Mouse (Mus musculus) neural tube, embryonic 15.5 days (tissue): ENCODE measurements around the gene Cyb561d1. TPM values are rescaled to one million over a fixed set of nuclear protein-coding genes. Genes with fewer than 3 reads are reported as not detected.

Source experiments
- ATAC-seq: fragments of 200-750 bp; cut with Nextera tagmentation; 2 replicates; pipeline ENCODE4 v1.8.0; 2017; ENCODE audit warnings: mild to moderate bottlenecking, moderate TSS enrichment, moderate library complexity; ENCODE audit not compliant: low FRiP score
- H3K27ac ChIP-seq: fragments of 300-500 bp; sonication (generic); replicated peaks from 2 replicates; pipeline ENCODE4 v1.5.1; 2015; ENCODE audit warnings: mild to moderate bottlenecking, inconsistent platforms
- H3K27me3 ChIP-seq: fragments of 300-500 bp; sonication (generic); replicated peaks from 2 replicates; pipeline ENCODE4 v1.6.1; 2015; ENCODE audit warnings: inconsistent platforms
- H3K36me3 ChIP-seq: fragments of 300-500 bp; sonication (generic); 2 replicates; pipeline ENCODE4 v1.6.1; 2015; ENCODE audit warnings: inconsistent platforms
- H3K4me1 ChIP-seq: fragments of 300-500 bp; sonication (generic); 2 replicates; pipeline ENCODE4 v1.6.1; 2015; ENCODE audit warnings: inconsistent platforms
- H3K4me2 ChIP-seq: fragments of 300-500 bp; sonication (generic); 2 replicates; pipeline ENCODE4 v1.6.1; 2015; ENCODE audit warnings: inconsistent platforms, mild to moderate bottlenecking, moderate library complexity
- H3K4me3 ChIP-seq: fragments of 300-500 bp; sonication (generic); replicated peaks from 2 replicates; pipeline ENCODE4 v1.5.1; 2015; ENCODE audit warnings: mild to moderate bottlenecking, inconsistent platforms
- H3K9ac ChIP-seq: fragments of 300-500 bp; sonication (generic); replicated peaks from 2 replicates; pipeline ENCODE4 v1.6.1; 2015; ENCODE audit warnings: mild to moderate bottlenecking, inconsistent platforms
- H3K9me3 ChIP-seq: fragments of 300-500 bp; sonication (generic); replicated peaks from 2 replicates; pipeline ENCODE4 v1.6.1; 2016; ENCODE audit warnings: inconsistent platforms
- WGBS: fragments of 180-500 bp; shearing (Covaris S2); methylation state at CpG from one replicate; pipeline ENCODE4 v1.1.7; 2015; ENCODE audit warnings: mixed read lengths; 5-methylcytosine and 5-hydroxymethylcytosine counted together
- polyA plus RNA-seq: library from polyadenylated mRNA; unstranded; fragments of >200 nt; fragmentation: Nextera tagmentation; extraction: Ambion mirVana; gene quantifications from 2 replicates; pipeline ENCODE4 v1.2.1, GENCODE M21; 2015

The Cyb561d1 gene
- polyA plus RNA-seq, 1 experiment from 2014 or later, result 3.1 TPM

GRCm38 (mm10) chr3:108212406-108212805 is 11.4 kb upstream of the Cyb561d1 start:
- WGBS, result 88% methylated on average over 8 of the region's 8 CpGs
- peaks cover 4% of the 10 kb centered on the region for H3K36me3 ChIP-seq
- H3K4me3 ChIP-seq, result no peak overlapping the region
- ATAC-seq, result no peak
- no peak overlapping the region for H3K4me2 ChIP-seq
- no peaks in the 10 kb centered on the region for H3K9me3 ChIP-seq
- H3K27ac ChIP-seq, result peak overlapping the region; percentile 98; the same call in 1 of the 2 replicates
- peaks cover 32% of the 10 kb centered on the region for H3K4me1 ChIP-seq
- no peaks in the 10 kb centered on the region for H3K27me3 ChIP-seq
- no peak overlapping the region for H3K9ac ChIP-seq

- WGBS, result 55% methylated on average over 6 of the region's 6 CpGs
- Histone ChIP-seq H3K27me3 (no peaks in the 10 kb centered on the region), H3K4me3 (peak overlapping the region; percentile 62), H3K27ac (peak overlapping the region; percentile 98; the same call in 1 of the 2 replicates), H3K4me2 (peak overlapping the region; percentile 73), H3K9me3 (no peaks in the 10 kb centered on the region), H3K9ac (no peak overlapping the region), H3K36me3 (peaks cover 9% of the 10 kb centered on the region), H3K4me1 (peaks cover 36% of the 10 kb centered on the region)
- no peak for ATAC-seq
These were observed 10.8 kb upstream of the Cyb561d1 start for GRCm38 (mm10) chr3:108211845-108212244.

- H3K27ac ChIP-seq, result peak within 1 kb of the TSS; percentile 98
- ATAC-seq, result peak; percentile 89
- peak within 1 kb of the TSS; percentile 90 for H3K4me2 ChIP-seq
- peak within 1 kb of the TSS; percentile 76 for H3K9ac ChIP-seq
- peaks cover 36% of the 10 kb centered on the region for H3K4me1 ChIP-seq
- peaks cover 19% of the 10 kb centered on the region for H3K36me3 ChIP-seq
- no peaks in the 10 kb centered on the region for H3K27me3 ChIP-seq
- no peaks in the 10 kb centered on the region for H3K9me3 ChIP-seq
- H3K4me3 ChIP-seq, result peak within 1 kb of the TSS; percentile 62
- WGBS, result under 1% methylated on average over 14 of the region's 14 CpGs
These were observed 9.7 kb upstream of the Cyb561d1 start, which contains the start of gene Atxn7l2 for GRCm38 (mm10) chr3:108210771-108211139. Atxn7l2 (minus strand) TSS chr3:108210934.

DNA sequence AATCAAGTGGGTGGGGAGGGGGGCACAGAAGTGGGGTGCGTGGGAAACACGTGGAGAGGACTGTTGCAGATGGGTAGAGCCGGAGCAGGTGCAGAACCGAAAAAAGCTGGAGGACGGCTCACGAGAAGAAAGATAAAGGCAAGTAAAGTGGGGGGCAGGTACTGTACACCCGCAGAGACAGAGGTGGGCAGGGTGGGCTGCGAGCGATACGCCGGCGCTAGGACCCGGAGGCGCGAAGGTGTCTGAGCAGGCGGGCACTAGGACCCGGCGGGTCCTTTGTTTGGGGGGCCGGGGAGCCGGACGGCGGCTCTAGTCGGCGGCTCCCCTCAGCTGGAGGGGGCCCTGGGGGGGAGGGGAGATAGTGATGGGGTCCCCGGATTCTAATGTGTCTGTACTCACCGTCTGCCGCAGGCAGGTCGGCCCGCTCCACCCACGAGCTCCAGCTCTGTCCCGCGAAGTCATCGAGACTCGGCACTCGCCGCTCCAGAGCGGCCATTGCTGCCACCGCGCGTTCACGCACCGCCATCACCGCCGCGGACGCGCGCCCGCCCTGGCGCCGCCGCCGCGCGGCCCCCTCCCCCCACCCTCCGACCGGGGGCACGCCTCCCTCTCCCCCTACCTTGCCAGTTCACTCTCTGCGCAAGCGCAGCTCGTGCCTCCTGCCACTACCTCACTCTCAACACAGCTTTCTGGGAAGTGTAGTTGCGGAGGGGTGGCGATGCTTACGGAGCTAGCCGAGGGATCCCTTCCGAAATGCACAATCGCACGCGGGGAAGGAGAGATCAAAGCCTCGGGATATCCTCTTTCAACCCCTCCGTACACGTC is 9.1 kb upstream of the Cyb561d1 start:
- peak overlapping the region; percentile 76 for H3K9ac ChIP-seq
- no peaks in the 10 kb centered on the region for H3K27me3 ChIP-seq
- peak; percentile 95 for ATAC-seq
- H3K27ac ChIP-seq, result peak overlapping the region; percentile 98
- peak overlapping the region; percentile 90 for H3K4me2 ChIP-seq
- H3K36me3 ChIP-seq, result peaks cover 25% of the 10 kb centered on the region
- WGBS, result under 1% methylated on average over 71 of the region's 72 CpGs
- H3K4me3 ChIP-seq, result peak overlapping the region; percentile 62
- peaks cover 36% of the 10 kb centered on the region for H3K4me1 ChIP-seq
- H3K9me3 ChIP-seq, result no peaks in the 10 kb centered on the region

- Histone ChIP-seq H3K9ac (peak overlapping the region; percentile 76), H3K4me1 (peaks cover 36% of the 10 kb centered on the region), H3K9me3 (no peaks in the 10 kb centered on the region), H3K4me2 (peak overlapping the region; percentile 90), H3K4me3 (peak overlapping the region; percentile 62), H3K27me3 (no peaks in the 10 kb centered on the region), H3K27ac (peak overlapping the region; percentile 98), H3K36me3 (peaks cover 31% of the 10 kb centered on the region)
- WGBS, result 3% methylated on average over 8 of the region's 8 CpGs
- ATAC-seq, result peak; percentile 10
These were observed 8.5 kb upstream of the Cyb561d1 start for GRCm38 (mm10) chr3:108209536-108209935.

GRCm38 (mm10) chr3:108209001-108209400 is 8.0 kb upstream of the Cyb561d1 start:
- Histone ChIP-seq H3K4me1 (peaks cover 39% of the 10 kb centered on the region), H3K27me3 (no peaks in the 10 kb centered on the region), H3K27ac (peak overlapping the region; percentile 98), H3K4me3 (peak overlapping the region; percentile 62), H3K9me3 (no peaks in the 10 kb centered on the region), H3K4me2 (peak overlapping the region; percentile 90), H3K36me3 (peaks cover 33% of the 10 kb centered on the region), H3K9ac (peak overlapping the region; percentile 76)
- ATAC-seq, result no peak
- 63% methylated on average over 3 of the region's 3 CpGs for WGBS

- ATAC-seq, result no peak
- Histone ChIP-seq H3K27me3 (no peaks in the 10 kb centered on the region), H3K4me1 (peaks cover 36% of the 10 kb centered on the region), H3K9me3 (no peaks in the 10 kb centered on the region), H3K4me2 (no peak overlapping the region), H3K36me3 (peaks cover 51% of the 10 kb centered on the region), H3K27ac (peak overlapping the region; percentile 7; the same call in 1 of the 2 replicates), H3K4me3 (no peak overlapping the region), H3K9ac (no peak overlapping the region)
- 86% methylated on average over 15 of the region's 15 CpGs for WGBS
These were observed 5.8 kb upstream of the Cyb561d1 start for GRCm38 (mm10) chr3:108206731-108207375.

DNA sequence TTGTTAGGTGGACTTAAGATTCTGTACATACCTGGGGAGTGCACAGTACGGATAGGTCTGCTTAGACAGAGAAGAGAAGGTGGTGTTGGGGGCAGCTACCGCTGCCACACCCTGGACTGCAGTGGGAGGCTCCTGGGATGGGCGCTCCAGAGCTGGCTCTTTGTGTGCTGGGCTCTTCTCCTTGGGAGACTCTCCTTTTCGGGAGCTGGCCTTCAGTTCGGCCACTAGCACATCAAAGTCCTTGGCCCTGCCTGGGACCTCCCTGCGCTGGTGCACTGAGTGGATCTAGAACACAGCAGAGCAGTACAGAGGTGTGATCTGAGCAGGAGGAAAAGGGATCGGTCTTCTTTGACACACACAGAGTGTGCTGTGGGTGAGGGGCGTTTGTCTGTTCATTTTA is 4.6 kb upstream of the Cyb561d1 start:
- Histone ChIP-seq H3K27ac (no peak overlapping the region), H3K36me3 (peaks cover 53% of the 10 kb centered on the region), H3K9me3 (no peaks in the 10 kb centered on the region), H3K9ac (no peak overlapping the region), H3K4me2 (no peak overlapping the region), H3K4me1 (peaks cover 40% of the 10 kb centered on the region), H3K27me3 (no peaks in the 10 kb centered on the region), H3K4me3 (no peak overlapping the region)
- 88% methylated on average over 8 of the region's 8 CpGs for WGBS
- no peak for ATAC-seq

- no peak overlapping the region for H3K9ac ChIP-seq
- WGBS, result 91% methylated on average over 11 of the region's 11 CpGs
These were observed 3.5 kb upstream of the Cyb561d1 start for GRCm38 (mm10) chr3:108204470-108204869.

GRCm38 (mm10) chr3:108203621-108204325 is 2.8 kb upstream of the Cyb561d1 start:
- WGBS, result 83% methylated on average over 11 of the region's 11 CpGs
- Histone ChIP-seq H3K4me1 (peaks cover 45% of the 10 kb centered on the region), H3K4me2 (no peak overlapping the region), H3K27ac (no peak overlapping the region), H3K4me3 (no peak overlapping the region), H3K9me3 (no peaks in the 10 kb centered on the region), H3K9ac (no peak overlapping the region), H3K27me3 (no peaks in the 10 kb centered on the region), H3K36me3 (peaks cover 53% of the 10 kb centered on the region)
- ATAC-seq, result no peak

More at GRCm38 (mm10) chr3:108204470-108204869, 3.5 kb upstream of the Cyb561d1 start:
- no peaks in the 10 kb centered on the region for H3K27me3 ChIP-seq
- H3K36me3 ChIP-seq, result peaks cover 53% of the 10 kb centered on the region
- no peak for ATAC-seq
- H3K27ac ChIP-seq, result no peak overlapping the region
- H3K4me1 ChIP-seq, result peaks cover 50% of the 10 kb centered on the region
- H3K4me3 ChIP-seq, result no peak overlapping the region
- H3K4me2 ChIP-seq, result no peak overlapping the region
- no peaks in the 10 kb centered on the region for H3K9me3 ChIP-seq

DNA sequence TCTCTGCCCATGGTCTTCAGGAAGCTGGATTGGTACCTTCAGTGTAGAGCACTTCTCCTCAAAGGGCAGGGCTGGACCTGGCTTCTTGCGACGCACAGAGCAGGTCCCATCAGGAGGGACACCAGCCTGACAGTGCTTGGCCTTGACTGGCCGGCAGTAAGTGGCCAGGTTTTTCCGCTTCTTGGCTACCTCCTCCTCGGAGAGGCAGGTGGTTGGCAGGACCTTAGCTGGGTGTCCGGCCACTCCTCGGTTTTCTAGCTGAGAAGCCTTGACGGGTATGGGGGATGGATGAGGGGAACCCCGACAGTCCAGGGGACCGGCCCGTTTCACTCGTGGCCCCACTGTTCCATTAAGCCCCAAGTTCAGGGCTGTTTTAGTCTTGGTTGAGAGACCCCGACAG is 2.2 kb upstream of the Cyb561d1 start:
- H3K4me1 ChIP-seq, result peaks cover 39% of the 10 kb centered on the region
- no peak for ATAC-seq
- no peak overlapping the region for H3K9ac ChIP-seq
- H3K36me3 ChIP-seq, result peaks cover 56% of the 10 kb centered on the region
- no peak overlapping the region for H3K27ac ChIP-seq
- H3K27me3 ChIP-seq, result no peaks in the 10 kb centered on the region
- H3K9me3 ChIP-seq, result no peaks in the 10 kb centered on the region
- 95% methylated on average over 13 of the region's 13 CpGs for whole genome bisulfite sequencing
- no peak overlapping the region for H3K4me2 ChIP-seq
- H3K4me3 ChIP-seq, result no peak overlapping the region
